Mouse (Mus musculus) 3134 (cell line): ENCODE measurements around the gene Tgfbr2.
"Not testable (repeated sequence)": the region's sequence is repeated elsewhere in the genome, so short reads cannot be mapped to it uniquely, and the experiment has no call there.

Experiments used
- DNase-seq: peaks from one replicate; pipeline ENCODE4 v3.0.0-alpha.2; 2011; ENCODE audit warnings: low spot score; ENCODE audit not compliant: insufficient read length; ENCODE audit errors: extremely low read depth

Gene Tgfbr2

DNA sequence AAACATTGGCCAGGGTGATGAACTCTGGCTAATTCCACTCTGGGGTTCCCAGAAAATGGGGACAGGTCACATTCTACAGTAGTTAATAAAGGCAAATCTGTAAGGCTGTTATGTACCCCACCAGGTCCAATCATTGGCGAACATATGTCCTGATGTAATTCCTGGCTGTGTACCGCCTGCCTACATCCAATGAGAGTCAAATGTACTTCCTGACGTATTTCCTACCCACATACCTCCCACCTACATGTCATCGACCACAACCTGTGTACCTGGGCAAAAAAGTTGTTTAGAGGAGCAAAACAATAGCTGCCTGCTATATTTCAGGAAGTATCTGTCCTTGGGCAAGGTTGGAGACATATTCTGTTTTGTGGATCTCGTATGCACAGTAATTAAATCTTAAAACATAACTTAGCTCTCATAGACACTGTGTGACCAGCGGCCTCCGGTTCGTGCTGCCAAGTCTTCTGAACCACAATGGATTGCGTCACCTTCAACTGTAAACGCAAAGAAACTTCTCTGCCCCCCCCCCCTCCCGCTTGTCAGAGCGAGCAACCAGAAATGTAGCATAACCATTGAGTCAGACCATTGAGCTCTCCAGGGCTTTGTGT lies 90.7 kb downstream of the Tgfbr2 start:
- DNase-seq, result no peak

DNA sequence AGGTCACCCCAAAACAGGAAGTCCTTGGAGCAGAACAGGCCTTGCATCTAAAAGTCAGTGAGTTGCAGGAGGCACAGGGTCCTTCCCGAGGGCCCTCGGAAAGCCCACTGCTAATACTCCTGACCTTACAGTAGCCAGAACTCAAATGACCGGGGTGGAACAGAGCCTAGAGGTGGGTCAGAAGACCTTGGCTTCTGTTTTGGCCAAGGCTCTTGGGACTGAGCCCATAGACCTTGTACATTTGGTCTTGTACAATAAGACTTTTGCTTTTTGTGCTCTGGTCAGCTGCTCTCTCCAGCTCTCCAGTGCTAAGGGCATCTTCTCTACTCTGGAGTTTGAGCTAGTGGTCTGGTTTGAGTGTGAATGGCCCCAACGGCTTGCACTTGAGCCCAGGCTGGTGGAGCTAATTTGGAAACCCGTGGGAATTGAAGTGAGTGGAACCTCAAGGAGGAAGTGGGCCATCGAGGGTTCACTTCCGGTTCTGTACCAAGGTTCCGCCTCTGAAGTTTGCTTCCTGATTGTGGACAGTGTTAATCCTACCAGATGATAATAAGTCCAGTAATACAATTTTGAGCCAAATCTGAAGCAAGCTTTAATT lies 91.3 kb downstream of the Tgfbr2 start:
- DNase-seq, result no peak

DNA sequence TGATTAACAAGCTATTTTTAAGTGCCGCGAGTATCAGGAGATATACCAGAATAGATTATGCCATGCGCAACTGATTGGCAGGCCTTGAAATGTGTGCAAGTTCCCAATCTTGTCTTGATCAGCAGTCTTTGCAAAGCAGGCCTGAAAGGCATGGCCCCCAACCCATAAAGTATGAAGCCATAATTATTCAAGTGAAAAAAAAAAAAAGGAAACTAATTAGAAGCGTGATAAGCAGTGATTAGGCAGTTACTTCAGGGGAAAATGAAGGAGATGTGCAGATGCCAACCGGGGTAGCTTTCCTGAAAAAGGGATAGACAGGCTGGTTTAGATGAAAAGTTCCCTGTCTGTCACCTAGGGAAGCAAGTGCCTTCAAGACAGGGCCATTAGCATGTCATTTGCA lies 91.9 kb downstream of the Tgfbr2 start:
- DNase-seq, result no peak

DNA sequence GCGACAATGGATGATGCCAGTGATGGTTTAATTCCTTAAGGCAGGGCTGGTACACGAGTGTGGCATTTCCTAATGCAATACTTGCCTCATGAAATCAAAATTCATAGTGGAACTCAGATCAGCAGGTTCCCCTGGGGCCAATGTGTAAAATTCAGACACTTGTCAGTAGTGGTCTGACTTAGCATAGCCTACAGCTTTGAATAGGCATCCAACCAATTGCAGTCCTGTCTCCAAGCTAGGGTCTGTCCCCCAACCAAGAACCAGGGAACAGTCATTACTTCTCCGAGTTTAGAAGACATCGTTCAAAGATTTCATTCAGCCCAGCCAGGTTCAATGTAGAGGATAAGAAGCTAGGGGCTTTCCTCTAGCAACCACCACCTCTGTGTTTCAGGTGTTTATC lies 93.4 kb downstream of the Tgfbr2 start:
- no peak for DNase-seq

DNA sequence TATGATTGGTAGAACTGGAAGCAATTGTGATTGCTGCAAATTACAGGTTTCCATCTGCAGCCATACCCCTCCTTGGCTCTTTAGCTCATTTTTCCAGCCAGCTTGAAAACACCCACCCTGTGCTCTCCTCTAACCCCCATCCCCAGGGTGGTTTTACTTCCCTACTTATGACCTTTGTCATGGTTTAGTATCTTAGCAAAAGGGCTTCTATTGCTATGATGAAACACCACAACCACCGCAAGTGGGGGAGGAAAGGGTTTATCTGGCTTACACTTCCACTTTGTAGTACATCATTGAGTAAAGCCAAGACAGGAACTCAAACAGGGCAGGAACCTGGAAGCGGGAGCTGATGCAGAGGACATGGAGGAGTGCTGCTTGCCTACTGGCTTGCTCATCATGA lies 97.7 kb downstream of the Tgfbr2 start:
- no peak for DNase-seq

DNA sequence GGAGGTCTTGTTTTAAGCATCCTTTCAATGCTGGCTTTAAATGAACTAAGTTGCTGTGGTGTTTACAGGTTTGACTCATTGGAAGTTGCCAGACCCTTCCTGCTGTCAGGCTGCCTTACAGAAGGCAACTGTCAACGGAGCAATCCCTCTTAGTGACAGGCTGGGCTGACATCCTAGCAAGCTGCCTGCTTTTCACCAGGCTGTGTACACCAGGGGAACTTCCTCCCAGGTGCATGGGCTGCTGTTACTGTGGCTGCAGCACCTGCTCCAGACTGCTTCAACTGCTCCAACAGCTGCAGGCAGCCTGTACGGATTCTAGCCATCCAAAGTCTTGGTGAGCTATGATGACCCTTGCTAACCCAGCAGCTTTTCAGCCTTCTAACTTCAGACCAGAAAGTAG lies 98.2 kb downstream of the Tgfbr2 start:
- no peak for DNase-seq

DNA sequence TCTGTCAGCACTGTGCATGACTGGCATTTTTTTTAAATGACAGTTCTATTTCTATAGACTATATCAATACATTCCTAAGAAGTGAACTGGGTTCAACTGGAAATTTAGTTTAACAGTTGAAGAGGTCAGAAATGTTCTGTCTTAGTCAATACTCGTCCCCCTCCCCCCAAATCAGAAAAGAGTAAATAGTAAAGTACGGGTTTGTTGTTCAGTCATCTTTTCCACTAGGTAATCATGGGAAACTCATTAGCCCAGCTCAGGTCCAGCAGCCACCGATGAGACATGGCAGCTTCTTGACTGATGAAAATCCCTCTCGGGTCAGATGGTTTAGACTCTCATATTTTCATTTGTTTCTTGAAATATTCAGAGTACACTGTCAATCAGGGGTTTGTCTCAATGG lies 99.0 kb downstream of the Tgfbr2 start:
- no peak for DNase-seq

DNA sequence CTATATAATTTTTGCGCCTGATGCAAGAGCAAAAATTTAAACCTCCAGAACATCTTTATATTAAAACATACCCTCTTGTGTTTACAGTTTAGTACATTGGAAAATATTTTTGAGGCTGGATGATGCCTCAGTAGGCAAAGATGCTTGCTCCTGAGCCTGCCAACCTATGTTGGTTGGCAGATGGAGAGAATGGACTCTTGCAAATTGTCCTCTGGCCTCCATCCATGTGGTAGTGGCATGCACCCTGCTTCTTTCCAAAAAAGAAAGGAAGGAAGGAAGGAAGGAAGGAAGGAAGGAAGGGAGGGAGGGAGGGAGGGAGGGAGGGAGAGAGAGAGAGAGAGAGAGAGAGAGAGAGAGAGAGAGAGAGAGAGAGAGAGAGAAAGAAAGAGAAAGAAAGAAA lies 103.6 kb downstream of the Tgfbr2 start:
- DNase-seq, result not testable (repeated sequence)

DNA sequence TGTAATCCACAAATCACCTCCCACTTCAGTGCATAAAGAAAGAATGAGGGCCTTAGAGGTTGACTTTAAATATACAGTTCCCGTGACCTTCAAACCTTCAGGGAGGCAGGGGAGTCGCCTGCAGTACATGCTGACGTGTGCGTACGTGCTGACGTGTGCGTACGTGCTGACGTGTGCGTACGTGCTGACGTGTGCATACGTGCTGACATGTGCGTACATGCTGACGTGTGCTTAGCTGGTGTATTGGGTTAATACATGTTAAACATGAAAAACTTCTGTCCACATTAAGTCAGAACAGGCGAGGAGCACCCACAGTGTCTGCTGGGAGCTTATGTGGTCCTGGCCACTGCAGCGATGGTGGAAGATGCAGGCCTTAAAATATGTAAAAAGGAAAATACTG lies 110.4 kb downstream of the Tgfbr2 start:
- no peak for DNase-seq

DNA sequence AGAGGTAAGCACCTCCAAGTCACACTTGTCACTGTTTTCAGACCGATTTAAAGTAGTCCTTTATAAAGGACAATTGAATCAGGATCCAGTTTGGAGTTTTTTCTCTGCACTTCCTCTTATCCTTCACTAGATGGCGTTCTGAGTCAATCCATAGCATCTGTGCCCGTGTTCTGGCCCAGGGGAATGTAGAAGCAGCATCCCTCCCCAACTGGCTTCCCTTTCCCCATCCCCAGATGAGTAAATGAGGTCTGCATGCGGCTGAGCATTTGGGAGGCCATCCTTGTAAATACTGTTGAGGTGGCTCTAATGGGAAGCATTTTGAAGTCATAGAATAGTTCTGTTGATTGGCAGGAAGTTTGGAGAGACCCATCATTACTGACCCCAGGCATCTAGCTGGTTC lies 114.5 kb downstream of the Tgfbr2 start:
- no peak for DNase-seq

DNA sequence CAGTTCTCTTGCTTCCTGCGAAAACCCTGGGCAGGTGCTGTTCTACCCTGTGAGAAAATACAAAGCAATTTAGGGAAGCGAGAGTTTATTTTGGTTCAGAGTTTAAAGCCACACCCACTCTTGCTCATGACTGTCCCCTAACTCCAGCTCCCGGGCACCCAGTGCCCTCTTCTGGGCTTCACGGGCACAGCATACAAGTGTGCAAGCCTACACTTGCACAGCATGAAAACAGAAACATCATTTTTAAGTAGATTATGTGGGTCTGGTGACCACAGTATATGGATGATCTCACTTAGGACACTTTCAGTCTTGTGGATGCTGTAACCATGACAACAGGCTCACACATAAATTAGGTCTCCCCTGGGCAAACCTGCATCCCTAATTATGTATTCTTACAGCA lies 116.0 kb downstream of the Tgfbr2 start:
- DNase-seq, result peak; percentile 41

DNA sequence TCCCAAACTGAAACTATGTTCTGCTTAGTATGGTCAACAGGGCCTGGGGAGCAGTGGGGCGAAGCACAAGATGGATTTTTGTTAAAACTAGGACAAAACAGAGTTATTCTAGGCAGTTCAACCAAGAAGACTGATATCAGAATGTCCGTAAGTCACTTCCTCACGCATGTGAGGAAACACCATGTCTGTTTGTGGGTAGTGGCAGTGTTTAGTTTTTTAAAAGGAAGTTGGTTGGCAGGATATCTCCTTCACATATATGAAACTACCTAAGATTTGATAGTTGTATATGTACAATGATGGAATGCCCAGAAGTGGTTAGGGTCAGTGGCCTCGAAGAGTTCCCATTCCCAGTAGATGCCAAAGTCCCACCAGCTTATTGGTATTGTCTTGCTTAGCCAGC lies 116.7 kb downstream of the Tgfbr2 start:
- DNase-seq, result no peak

DNA sequence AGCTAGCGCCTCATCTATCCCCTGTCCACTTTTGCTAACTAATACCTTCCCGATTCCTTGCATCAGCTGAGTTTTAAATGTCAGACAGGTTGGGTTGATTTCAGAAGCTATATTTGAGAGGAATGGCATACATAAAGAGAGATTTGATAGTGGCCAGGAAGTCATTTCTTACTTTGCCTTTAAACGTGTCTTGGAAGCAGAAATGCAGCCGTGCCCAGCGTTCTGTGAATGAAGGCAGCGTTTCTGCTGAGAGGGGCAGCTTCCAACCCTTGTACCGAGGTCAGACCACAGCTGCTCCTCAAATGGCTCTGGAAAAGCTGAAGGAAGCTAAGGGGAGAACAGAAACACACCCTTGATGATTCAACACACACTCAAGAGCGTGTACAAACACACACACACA lies 121.2 kb downstream of the Tgfbr2 start:
- DNase-seq, result no peak

DNA sequence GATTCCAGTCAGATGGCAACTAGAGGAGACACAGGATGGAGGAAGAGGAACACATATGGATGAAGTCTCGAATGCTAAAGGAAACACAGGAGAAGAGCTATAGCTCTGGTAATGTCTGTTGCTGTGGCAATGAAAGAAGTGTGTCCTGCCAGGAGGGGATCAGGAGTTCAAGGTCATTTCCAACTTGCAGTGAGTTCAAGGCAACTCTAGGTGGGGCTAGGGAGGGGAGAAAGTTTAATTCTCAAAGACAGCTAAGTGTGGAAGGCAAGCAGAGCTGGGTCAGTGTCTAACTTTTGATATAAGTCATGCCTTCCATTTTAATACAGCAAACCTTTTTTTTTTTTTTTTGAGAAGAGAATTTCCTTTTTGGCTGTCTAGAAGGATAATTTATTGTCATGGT lies 125.2 kb downstream of the Tgfbr2 start:
- DNase-seq, result no peak

DNA sequence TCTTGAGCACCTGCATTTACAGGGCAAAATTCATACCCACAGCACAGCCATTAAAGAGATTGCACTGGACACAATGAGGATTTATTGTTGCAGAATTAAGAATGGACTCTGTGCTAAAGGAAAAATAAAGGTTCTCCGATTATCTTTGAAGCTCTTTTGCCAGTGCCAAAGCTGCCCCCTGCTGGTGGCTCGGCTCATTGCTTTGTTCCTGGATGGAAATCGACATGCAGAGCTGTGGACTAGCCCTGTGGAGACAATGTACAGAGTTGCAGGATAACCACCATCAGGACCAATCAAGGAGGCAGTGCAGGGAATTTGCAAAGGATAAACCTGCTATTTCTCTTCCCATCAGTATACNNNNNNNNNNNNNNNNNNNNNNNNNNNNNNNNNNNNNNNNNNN lies 133.4 kb downstream of the Tgfbr2 start:
- DNase-seq, result no peak

DNA sequence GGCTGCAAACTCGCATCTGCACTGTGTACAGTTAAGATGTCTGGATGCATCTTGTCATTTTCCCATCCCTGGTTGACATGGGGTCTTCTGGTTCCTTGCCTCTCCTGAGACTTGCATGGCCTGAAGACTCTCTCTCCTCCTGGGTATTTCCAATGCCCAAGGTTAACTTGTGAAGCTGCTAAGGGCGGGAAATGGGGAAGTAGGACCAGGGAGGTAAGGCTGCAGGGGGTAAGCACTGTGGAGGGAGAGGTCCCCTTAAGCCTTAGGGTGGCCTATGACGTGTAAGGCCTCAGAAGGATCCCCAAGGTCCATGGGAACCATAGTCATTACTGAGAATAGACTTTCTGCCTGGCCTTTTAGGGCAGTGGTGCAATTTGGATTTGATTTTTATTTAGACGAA lies 133.8 kb downstream of the Tgfbr2 start:
- no peak for DNase-seq

DNA sequence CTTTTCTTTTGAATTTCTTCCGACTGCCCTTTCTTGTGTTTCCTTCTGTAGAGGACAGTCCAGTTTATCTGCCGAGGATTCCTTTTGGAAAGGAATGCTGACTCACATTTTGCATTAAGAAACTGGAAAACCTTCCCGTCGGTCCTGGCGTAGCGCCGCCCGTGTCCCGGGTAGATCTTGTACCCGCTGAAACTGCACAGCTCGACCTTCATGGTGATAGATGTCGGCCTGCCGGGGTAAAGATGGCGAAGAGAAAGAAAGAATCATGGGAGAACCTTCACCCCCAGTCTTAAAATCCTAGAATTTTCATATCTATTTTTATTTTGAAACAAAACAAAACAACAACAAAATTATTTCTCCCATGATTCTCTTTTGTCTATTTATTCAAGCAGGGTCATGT lies 134.3 kb downstream of the Tgfbr2 start:
- DNase-seq, result not testable (repeated sequence)

DNA sequence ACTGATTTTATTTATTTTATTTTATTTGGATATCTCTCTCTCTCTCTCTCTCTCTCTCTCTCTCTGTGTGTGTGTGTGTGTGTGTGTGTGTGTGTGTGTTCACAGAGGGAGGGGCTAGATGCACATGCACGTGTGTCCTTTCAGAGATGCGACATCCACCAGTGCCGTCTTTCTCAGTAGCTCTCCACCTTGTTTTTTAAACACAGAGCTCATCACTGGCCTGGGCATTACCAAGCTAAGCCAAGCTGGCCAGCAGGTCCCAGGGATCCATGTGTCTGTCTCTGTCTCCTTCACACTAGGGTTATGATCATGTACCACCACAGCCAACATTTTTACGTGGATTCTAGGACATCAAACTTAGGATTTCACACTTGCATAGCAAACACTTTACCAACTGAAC lies 135.2 kb downstream of the Tgfbr2 start:
- no peak for DNase-seq

DNA sequence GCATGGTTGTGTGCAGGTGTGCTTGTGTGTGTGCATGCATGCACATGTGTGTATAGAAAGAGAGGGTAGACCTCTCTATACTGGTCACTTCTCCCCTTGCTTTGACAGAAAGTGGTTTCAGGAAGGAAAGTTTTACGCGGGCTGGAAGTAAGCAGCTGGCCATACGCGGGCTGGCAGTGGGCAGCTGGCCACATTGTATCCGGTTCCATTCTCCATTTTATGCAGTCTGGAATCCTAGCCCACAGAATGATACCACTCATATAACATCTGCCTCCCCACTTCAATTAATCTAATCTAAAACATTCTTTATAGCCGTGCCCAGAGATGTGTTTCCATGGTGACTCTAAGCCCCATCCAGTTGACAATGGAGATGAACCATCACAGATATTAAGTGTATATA lies 136.9 kb downstream of the Tgfbr2 start:
- no peak for DNase-seq
